Mouse (Mus musculus) lung, embryonic 15.5 days (tissue): ENCODE data around the gene Gm29133. TPM values are rescaled to one million over a fixed set of nuclear protein-coding genes. Genes with fewer than 3 reads are reported as not detected.

Experiments used
- ATAC-seq: fragments of 200-750 bp; cut with Nextera tagmentation; 2 replicates; pipeline ENCODE4 v1.8.0; 2017; ENCODE audit warnings: moderate number of reproducible peaks, borderline replicate concordance; ENCODE audit not compliant: low FRiP score, low TSS enrichment; ENCODE audit errors: extremely low read depth
- H3K27ac ChIP-seq: fragments of 300-500 bp; sonication (generic); 2 replicates; pipeline ENCODE4 v1.5.1; 2015; ENCODE audit warnings: moderate library complexity, mild to moderate bottlenecking, inconsistent platforms
- H3K27me3 ChIP-seq: fragments of 300-500 bp; sonication (generic); 2 replicates; pipeline ENCODE4 v1.6.1; 2015; ENCODE audit warnings: inconsistent platforms
- H3K36me3 ChIP-seq: fragments of 300-500 bp; sonication (generic); 2 replicates; pipeline ENCODE4 v1.6.1; 2015; ENCODE audit warnings: inconsistent platforms
- H3K4me1 ChIP-seq: fragments of 300-500 bp; sonication (generic); 2 replicates; pipeline ENCODE4 v1.6.1; 2015; ENCODE audit warnings: inconsistent platforms
- H3K4me2 ChIP-seq: fragments of 300-500 bp; sonication (generic); 2 replicates; pipeline ENCODE4 v1.6.1; 2015; ENCODE audit warnings: inconsistent platforms, mild to moderate bottlenecking, moderate library complexity
- H3K4me3 ChIP-seq: fragments of 300-500 bp; sonication (generic); 2 replicates; pipeline ENCODE4 v1.5.1; 2015; ENCODE audit warnings: mild to moderate bottlenecking, inconsistent platforms
- H3K9ac ChIP-seq: fragments of 300-500 bp; sonication (generic); 2 replicates; pipeline ENCODE4 v1.6.1; 2015; ENCODE audit warnings: inconsistent platforms
- H3K9me3 ChIP-seq: fragments of 300-500 bp; sonication (generic); 2 replicates; pipeline ENCODE4 v1.6.1; 2016; ENCODE audit warnings: inconsistent platforms
- WGBS: fragments of 180-500 bp; shearing (Covaris S2); methylation state at CpG from one replicate; pipeline ENCODE4 v1.1.7; 2015; 5-methylcytosine and 5-hydroxymethylcytosine counted together
- polyA plus RNA-seq: library from polyadenylated mRNA; unstranded; fragments of >200 nt; fragmentation: Nextera tagmentation; extraction: Ambion mirVana; gene quantifications from 2 replicates; pipeline ENCODE4 v1.2.1, GENCODE M21; 2015

Gm29133 gene
- polyA plus RNA-seq, result not detected in 2 replicates

DNA sequence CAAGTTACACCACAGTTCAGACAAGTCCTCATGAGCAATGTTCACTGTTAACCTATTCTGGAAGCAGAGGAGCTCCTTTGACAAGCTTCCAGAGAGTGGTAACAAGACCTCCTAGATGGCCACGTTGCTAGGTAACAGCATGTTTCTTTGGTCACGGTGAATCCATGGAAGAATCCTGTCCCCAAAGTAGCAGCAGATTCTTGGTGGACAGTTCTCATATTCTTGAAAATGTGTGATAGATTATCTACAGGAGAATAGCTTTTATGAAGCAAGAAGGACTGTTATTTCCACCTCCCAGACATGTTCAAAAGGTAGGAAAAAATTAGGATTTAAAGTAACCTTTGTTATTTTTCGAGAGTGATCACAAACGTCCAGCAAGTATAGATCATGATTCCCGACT, at the start of gene Gm29133:
Gene Gm29133, plus strand, starts transcription at position 301 of the 400 bp plus-strand sequence.
- Histone ChIP-seq H3K9ac (no peak within 1 kb of the TSS), H3K27ac (no peak within 1 kb of the TSS), H3K4me3 (no peak within 1 kb of the TSS), H3K4me2 (no peak within 1 kb of the TSS), H3K36me3 (no peaks in the 10 kb centered on the region), H3K27me3 (no peaks in the 10 kb centered on the region), H3K4me1 (no peaks in the 10 kb centered on the region), H3K9me3 (no peaks in the 10 kb centered on the region)
- WGBS, result 50% methylated on average over 5 of the region's 5 CpGs
- no peak for ATAC-seq

DNA sequence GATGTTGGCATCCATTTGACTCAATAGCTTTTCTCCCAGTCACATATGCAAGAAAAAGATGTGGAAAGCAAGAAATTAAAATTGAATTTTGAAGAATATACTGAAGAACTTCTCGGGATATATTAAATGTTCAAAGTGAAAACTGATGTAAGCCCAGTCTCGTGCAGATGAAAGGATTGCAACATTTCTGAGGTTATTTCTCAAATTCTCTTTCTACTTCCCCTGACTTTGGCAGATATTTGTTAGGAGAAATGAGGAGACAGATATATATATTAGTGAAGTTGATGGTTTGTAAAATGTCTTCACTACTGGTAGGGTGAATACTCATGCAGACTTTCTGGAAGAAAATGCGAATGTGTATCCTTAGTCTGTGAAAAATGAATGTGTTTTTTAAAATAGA, 48.9 kb upstream of the Gm29133 start:
- no peaks in the 10 kb centered on the region for H3K4me1 ChIP-seq
- no peaks in the 10 kb centered on the region for H3K36me3 ChIP-seq
- ATAC-seq, result no peak
- no peak overlapping the region for H3K27ac ChIP-seq
- no peaks in the 10 kb centered on the region for H3K27me3 ChIP-seq
- no peaks in the 10 kb centered on the region for H3K9me3 ChIP-seq
- H3K4me2 ChIP-seq, result no peak overlapping the region
- 74% methylated on average over 3 of the region's 3 CpGs for WGBS
- no peak overlapping the region for H3K4me3 ChIP-seq
- no peak overlapping the region for H3K9ac ChIP-seq

DNA sequence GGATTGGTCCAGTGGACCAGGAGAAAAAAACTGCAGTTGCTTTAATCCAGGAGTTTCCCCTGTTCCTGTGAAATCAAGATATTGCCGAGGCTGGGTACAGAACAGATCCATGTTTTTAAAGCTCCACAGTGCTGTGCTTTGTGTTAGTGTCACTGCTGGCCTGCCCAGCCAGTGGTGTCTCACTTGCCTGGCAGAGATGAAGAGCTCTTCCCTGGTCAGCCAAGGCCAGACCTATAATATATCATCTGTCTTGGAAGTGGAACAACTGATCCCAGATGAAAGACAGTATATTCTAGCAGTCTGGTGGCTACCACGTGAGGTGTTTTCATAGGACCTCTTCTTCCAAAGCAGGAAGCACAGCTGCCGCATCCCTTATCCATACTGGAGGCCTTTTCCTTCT, 46.7 kb upstream of the Gm29133 start:
- Histone ChIP-seq H3K9me3 (no peaks in the 10 kb centered on the region), H3K4me2 (no peak overlapping the region), H3K36me3 (no peaks in the 10 kb centered on the region), H3K9ac (no peak overlapping the region), H3K27me3 (no peaks in the 10 kb centered on the region), H3K4me1 (no peaks in the 10 kb centered on the region), H3K4me3 (no peak overlapping the region), H3K27ac (no peak overlapping the region)
- no peak for ATAC-seq
- WGBS, result 62% methylated on average over 3 of the region's 3 CpGs

DNA sequence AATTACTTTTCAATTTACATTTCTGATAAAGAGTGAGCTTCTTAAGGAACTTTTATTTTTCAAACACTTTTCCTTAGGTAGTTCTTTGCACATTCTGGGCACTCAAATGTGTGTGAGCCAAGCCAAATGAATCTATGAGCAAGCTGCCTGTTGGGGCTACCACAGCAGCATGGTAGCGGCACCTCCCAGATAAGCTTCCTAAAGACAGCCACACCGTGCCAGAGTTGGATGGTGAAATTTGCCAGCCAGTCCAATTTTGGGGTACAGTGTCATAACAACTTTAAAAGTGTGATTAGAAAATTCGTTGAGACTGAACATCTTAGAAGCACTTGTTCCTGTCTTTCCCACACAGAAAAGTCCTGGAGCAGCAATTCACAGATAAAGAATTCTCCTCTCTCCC, 41.5 kb upstream of the Gm29133 start:
- Histone ChIP-seq H3K27me3 (no peaks in the 10 kb centered on the region), H3K36me3 (no peaks in the 10 kb centered on the region), H3K9ac (no peak overlapping the region), H3K4me3 (no peak overlapping the region), H3K9me3 (no peaks in the 10 kb centered on the region), H3K4me1 (no peaks in the 10 kb centered on the region), H3K27ac (no peak overlapping the region), H3K4me2 (no peak overlapping the region)
- 72% methylated on average over 3 of the region's 3 CpGs for WGBS
- no peak for ATAC-seq

DNA sequence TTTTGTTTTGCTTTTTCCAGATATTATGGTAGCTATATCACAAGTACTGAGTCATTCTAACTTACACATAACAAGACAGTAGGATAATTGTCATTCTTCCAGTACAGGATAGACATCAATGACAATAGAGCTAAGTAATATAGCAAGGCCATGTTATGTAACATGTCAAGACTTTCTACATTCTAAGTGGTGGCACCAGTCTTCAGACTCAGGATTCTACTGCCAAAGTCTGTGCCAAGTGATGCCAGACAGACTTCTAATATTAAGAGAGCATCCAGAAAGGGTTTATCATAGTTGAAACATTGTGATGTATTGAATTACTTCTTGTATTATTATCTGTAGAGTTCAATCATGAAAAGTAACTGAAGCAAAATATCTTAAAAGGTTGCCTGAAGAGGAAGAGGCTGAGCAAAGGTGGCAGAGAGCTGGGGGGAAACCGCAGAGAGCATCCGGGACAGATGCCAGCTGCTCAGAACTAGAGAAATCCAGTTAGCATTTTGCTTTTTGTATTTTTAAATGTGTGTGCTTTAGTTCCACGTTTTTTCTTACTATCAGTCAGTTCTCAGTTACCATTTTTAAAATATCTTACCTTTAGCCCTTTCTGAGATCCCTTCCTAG, 34.2 kb upstream of the Gm29133 start:
- Histone ChIP-seq H3K27me3 (no peaks in the 10 kb centered on the region), H3K4me1 (no peaks in the 10 kb centered on the region), H3K36me3 (no peaks in the 10 kb centered on the region), H3K4me2 (no peak overlapping the region), H3K9me3 (no peaks in the 10 kb centered on the region), H3K4me3 (no peak overlapping the region), H3K27ac (no peak overlapping the region), H3K9ac (no peak overlapping the region)
- 62% methylated on average over 3 of the region's 3 CpGs for WGBS
- ATAC-seq, result no peak

DNA sequence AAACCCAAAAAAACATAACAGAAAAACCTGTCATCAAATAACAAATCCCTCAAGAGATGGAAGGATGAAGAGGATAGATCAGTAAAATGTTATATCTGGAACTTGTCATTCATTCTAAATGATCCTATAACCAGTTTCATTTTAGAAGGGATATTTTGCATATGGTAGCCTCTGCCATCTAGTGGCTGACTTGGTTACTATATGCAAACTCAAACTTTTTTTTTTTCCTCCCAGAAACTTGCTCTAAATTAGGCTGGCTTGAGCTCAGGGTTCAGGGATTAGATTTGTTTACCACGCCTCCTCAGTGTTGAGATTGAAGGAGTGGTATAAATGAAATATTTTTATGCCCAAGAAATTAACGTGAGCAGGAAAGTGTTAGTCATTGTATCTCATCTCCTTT, 27.3 kb upstream of the Gm29133 start:
- 12% methylated on average over 2 of the region's 2 CpGs for WGBS
- Histone ChIP-seq H3K9me3 (no peaks in the 10 kb centered on the region), H3K4me3 (no peak overlapping the region), H3K27ac (no peak overlapping the region), H3K4me1 (no peaks in the 10 kb centered on the region), H3K4me2 (no peak overlapping the region), H3K27me3 (no peaks in the 10 kb centered on the region), H3K9ac (no peak overlapping the region), H3K36me3 (no peaks in the 10 kb centered on the region)
- no peak for ATAC-seq

DNA sequence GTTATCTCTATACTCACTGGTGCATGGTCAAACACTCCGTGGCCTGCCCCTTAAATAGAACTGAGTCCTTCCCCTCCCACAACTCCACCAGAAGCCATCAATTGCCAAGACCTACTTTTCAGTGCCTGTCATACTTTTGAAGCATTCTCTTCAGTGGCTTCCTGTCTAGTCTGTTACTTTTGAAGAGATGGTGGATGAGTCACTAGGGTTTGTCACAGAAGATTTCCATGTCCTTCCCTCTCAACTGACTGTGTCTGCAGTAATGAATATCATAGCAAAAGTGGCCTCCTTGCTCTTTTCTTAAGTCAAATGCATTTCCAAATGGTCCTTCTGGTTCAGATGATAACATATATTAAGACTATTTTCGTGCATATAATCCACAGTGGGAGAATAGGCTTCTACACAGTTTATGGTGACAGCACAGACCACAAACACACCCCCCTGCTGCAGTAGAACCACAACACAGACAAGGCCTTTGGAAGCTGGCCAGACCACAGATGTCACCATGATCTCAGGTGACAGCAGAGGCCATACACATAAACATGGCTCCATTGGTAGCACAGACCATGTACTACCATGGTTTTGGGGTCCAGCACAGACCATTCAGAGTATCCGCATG, 16.9 kb upstream of the Gm29133 start:
- H3K27me3 ChIP-seq, result no peaks in the 10 kb centered on the region
- H3K9me3 ChIP-seq, result no peaks in the 10 kb centered on the region
- no peak overlapping the region for H3K27ac ChIP-seq
- no peak overlapping the region for H3K4me3 ChIP-seq
- H3K4me2 ChIP-seq, result no peak overlapping the region
- no peaks in the 10 kb centered on the region for H3K36me3 ChIP-seq
- H3K4me1 ChIP-seq, result no peaks in the 10 kb centered on the region
- ATAC-seq, result no peak
- 63% methylated on average over 3 of the region's 3 CpGs for WGBS
- no peak overlapping the region for H3K9ac ChIP-seq

DNA sequence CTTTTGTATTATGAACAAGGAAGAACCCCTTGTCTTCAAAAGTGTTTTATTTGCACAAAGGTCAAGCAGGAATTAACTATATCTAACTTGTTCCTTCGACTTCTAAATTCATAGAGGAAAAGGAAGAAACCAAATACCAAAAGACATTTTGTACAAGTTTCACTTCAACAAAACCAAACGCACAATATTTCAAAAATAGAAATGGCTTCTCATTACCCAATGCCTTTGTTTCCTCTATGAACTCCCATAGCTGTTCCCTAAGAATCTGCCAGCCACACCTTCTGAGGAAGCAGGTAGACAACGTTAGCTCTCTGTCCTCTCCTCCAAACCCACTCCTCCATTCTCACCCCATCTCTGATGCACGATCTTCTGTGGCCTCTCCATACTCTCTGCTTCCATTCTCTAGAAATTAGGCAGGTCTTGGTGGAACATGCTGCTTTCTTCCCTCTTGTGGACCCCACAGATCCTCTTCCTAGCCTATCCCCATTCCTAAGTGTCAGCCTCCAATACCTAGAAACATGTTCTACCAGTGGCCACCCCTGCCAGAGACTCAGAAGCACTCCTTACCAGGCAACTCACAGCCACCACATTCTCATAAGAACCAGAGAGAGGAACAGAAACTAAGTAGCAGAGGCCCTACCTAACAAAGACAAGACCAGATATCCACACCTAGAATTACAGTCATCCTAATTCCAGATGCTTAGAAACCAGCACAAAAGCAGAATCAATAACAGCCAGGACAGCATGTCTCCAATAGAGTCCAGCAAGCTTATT, 4.1 kb upstream of the Gm29133 start:
- no peak overlapping the region for H3K4me2 ChIP-seq
- no peak overlapping the region for H3K4me3 ChIP-seq
- no peaks in the 10 kb centered on the region for H3K9me3 ChIP-seq
- no peak for ATAC-seq
- H3K27ac ChIP-seq, result no peak overlapping the region
- 69% methylated on average over 4 of the region's 4 CpGs for WGBS
- no peaks in the 10 kb centered on the region for H3K4me1 ChIP-seq
- H3K9ac ChIP-seq, result no peak overlapping the region
- no peaks in the 10 kb centered on the region for H3K36me3 ChIP-seq
- no peaks in the 10 kb centered on the region for H3K27me3 ChIP-seq

DNA sequence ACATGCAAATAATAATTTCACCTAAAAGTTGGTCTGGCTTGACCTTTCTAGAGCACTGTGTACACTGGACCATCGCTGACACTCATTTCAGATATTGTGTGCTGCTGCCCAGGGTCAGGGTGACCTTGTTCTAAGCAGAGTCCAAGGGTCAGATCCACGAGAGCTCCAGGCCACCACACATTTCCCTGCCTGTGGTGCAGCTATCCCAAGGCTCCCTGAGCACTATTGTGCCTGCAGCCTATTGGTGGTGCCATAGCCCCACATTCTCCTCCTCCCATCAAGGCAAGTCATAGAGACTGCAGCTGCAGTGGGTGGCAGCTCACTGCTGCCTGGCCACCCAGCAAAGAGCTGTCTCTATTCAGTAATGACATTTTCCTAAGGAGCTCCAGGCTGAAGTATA, 2.7 kb upstream of the Gm29133 start:
- no peaks in the 10 kb centered on the region for H3K27me3 ChIP-seq
- H3K4me3 ChIP-seq, result no peak overlapping the region
- no peaks in the 10 kb centered on the region for H3K36me3 ChIP-seq
- no peak for ATAC-seq
- 49% methylated on average over 2 of the region's 2 CpGs for WGBS
- no peak overlapping the region for H3K9ac ChIP-seq
- no peak overlapping the region for H3K4me2 ChIP-seq
- no peaks in the 10 kb centered on the region for H3K4me1 ChIP-seq
- no peak overlapping the region for H3K27ac ChIP-seq
- H3K9me3 ChIP-seq, result no peaks in the 10 kb centered on the region

DNA sequence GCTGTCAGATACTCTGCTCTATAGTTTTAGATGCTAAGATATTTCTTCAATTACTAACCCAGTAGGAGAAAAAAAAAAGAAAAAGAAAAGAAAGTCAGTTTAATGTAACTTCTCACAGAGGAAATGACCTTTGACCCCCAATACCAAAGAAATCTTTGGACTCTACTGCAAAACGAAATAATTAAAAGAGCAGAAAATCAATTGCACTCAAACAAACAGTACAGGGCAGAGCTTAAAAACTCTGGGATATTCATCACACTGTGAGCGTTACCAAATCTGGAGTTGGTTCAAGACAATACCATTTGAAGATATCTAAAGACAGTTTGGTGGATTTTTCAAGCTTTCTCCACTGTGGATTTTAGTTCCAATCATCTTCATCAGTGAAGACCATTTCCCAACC, 15.4 kb downstream of the Gm29133 start:
- Histone ChIP-seq H3K9me3 (no peaks in the 10 kb centered on the region), H3K4me3 (no peak overlapping the region), H3K4me1 (no peaks in the 10 kb centered on the region), H3K36me3 (no peaks in the 10 kb centered on the region), H3K27me3 (no peaks in the 10 kb centered on the region), H3K27ac (no peak overlapping the region), H3K9ac (no peak overlapping the region), H3K4me2 (no peak overlapping the region)
- ATAC-seq, result no peak
- WGBS, result 39% methylated on average over 2 of the region's 2 CpGs

DNA sequence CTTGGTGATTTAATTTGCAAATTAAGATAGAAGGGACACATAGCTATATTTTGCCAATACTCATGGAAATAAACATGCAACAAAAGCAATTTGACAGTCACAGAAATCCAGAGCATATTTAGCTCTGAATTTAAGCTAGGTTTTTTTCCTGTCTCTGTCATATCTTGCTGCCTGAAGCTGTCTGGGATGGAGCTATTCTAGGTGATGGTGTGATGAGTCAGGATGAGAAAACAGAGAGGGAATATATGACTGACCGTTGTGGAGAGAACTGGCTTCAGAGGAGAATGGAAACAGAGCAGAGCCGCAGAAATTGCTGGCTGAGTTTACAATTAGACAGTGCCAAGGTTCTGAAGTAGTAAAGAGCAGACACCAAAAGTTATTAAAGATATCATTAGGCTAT, 26.3 kb downstream of the Gm29133 start:
- no peak overlapping the region for H3K4me3 ChIP-seq
- H3K4me1 ChIP-seq, result no peaks in the 10 kb centered on the region
- H3K36me3 ChIP-seq, result no peaks in the 10 kb centered on the region
- WGBS, result 70% methylated on average over 2 of the region's 2 CpGs
- H3K27ac ChIP-seq, result no peak overlapping the region
- H3K9me3 ChIP-seq, result no peaks in the 10 kb centered on the region
- no peak overlapping the region for H3K4me2 ChIP-seq
- H3K9ac ChIP-seq, result no peak overlapping the region
- no peaks in the 10 kb centered on the region for H3K27me3 ChIP-seq
- no peak for ATAC-seq

DNA sequence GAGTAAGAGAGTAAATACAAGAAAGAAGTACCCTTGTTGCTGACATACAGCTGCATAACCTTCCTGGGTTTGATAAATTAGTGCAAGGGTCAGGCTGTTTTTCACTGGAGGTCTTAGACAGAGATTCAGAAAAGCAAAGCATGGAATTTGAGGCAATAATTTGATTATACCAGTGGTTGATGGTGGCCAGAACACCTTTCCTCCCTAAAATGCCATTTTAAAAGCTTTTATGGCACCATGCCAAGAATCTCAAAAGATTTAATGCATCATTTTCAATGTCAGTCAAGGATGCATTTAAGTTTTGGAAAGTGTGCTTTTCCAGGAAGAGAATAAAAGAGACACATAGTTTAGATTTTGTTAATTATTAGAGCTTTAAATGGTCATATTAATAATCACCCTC, 60.0 kb downstream of the Gm29133 start:
- H3K9me3 ChIP-seq, result no peaks in the 10 kb centered on the region
- no peak overlapping the region for H3K4me3 ChIP-seq
- H3K27me3 ChIP-seq, result no peaks in the 10 kb centered on the region
- H3K4me1 ChIP-seq, result no peaks in the 10 kb centered on the region
- H3K9ac ChIP-seq, result no peak overlapping the region
- no peak overlapping the region for H3K4me2 ChIP-seq
- H3K27ac ChIP-seq, result no peak overlapping the region
- H3K36me3 ChIP-seq, result no peaks in the 10 kb centered on the region
- no peak for ATAC-seq
